Mouse (Mus musculus) heart, postnatal 0 days (tissue): ENCODE data around the gene Rbm28. TPM values are rescaled to one million over a fixed set of nuclear protein-coding genes. Genes with fewer than 3 reads are reported as not detected.
"Not testable (repeated sequence)": the region's sequence is repeated elsewhere in the genome, so short reads cannot be mapped to it uniquely, and the experiment has no call there.

ENCODE experiments used
- ATAC-seq: fragments of 200-750 bp; cut with Nextera tagmentation; 2 replicates; pipeline ENCODE4 v1.8.0; 2017; ENCODE audit warnings: low read depth, moderate number of reproducible peaks, moderate library complexity; ENCODE audit not compliant: insufficient read depth
- DNase-seq: peaks from one replicate; pipeline ENCODE4 v3.0.0-alpha.2; 2016; ENCODE audit warnings: low spot score
- H3K27ac ChIP-seq: fragments of 300-500 bp; sonication (generic); 2 replicates; pipeline ENCODE4 v1.5.1; 2014; ENCODE audit warnings: low read depth, mild to moderate bottlenecking
- H3K27me3 ChIP-seq: fragments of 300-500 bp; sonication (generic); 2 replicates; pipeline ENCODE4 v1.6.1; 2014; ENCODE audit warnings: low read length, mixed read lengths; ENCODE audit not compliant: control insufficient read depth, insufficient read depth
- H3K36me3 ChIP-seq: fragments of 300-500 bp; sonication (generic); replicated peaks from 2 replicates; pipeline ENCODE4 v1.6.1; 2014; ENCODE audit warnings: low read length, mixed read lengths; ENCODE audit not compliant: control insufficient read depth, insufficient read depth
- H3K4me1 ChIP-seq: fragments of 300-500 bp; sonication (generic); 2 replicates; pipeline ENCODE4 v1.6.1; 2014; ENCODE audit warnings: antibody characterized with exemption; ENCODE audit not compliant: control insufficient read depth, insufficient read depth
- H3K4me2 ChIP-seq: fragments of 300-500 bp; sonication (generic); 2 replicates; pipeline ENCODE4 v1.6.1; 2014; ENCODE audit warnings: low read depth, mild to moderate bottlenecking, low read length, moderate library complexity
- H3K4me3 ChIP-seq: fragments of 300-500 bp; sonication (generic); 2 replicates; pipeline ENCODE4 v1.5.1; 2014; ENCODE audit warnings: low read depth, low read length
- H3K9ac ChIP-seq: fragments of 300-500 bp; sonication (generic); replicated peaks from 2 replicates; pipeline ENCODE4 v1.6.1; 2014; ENCODE audit warnings: low read depth, low read length, mixed read lengths
- H3K9me3 ChIP-seq: fragments of 300-500 bp; sonication (generic); replicated peaks from 2 replicates; pipeline ENCODE4 v1.6.1; 2016; ENCODE audit warnings: low read length; ENCODE audit not compliant: control insufficient read depth
- CTCF ChIP-seq: IDR thresholded peaks from 2 replicates; pipeline ENCODE4 v1.5.1; 2016; ENCODE audit warnings: antibody characterized with exemption, control low read depth, low read depth
- EP300 ChIP-seq: IDR thresholded peaks from 2 replicates; pipeline ENCODE4 v1.6.1; 2016; ENCODE audit warnings: antibody characterized with exemption, low read depth
- WGBS: fragments of 180-500 bp; shearing (Covaris S2); extraction: QIAGEN DNeasy Blood & Tissue Kit; methylation state at CpG from one replicate; pipeline ENCODE4 v1.1.7; 2014; 5-methylcytosine and 5-hydroxymethylcytosine counted together
- polyA plus RNA-seq: library from polyadenylated mRNA; unstranded; fragments of >200 nt; fragmentation: Nextera tagmentation; extraction: Ambion mirVana; gene quantifications from 2 replicates; pipeline ENCODE4 v1.2.1, GENCODE M21; 2015
- total RNA-seq: library from RNA; depleted of rRNA; stranded (reverse); fragments of >200 nt; gene quantifications from 2 replicates; pipeline ENCODE4 v1.2.3, GENCODE M21; 2014; ENCODE audit warnings: low replicate concordance

Rbm28 gene
- total and polyA plus RNA-seq, 2 experiments from 2014 or later = 6.8 to 13.3 TPM

DNA sequence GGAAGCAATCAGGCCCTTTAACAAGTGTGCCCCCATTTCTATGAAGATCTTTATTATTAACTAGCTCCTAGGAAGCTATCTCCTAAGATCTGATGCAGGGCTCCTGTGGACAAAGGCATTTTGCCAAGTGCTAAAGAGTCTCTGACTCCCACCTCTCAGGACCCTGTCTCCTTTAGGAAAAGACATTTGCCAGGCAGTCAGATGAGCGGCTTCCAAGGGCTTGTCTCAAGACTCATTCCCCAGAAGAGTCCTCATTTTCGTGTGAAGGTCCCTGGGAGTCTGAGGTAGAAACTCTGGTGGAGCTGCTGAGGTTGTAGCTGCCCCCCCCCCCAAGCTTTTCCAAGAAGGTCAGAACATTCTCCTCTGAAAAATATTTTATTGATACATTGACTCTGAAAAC is 4.1 kb upstream of the Rbm28 start:
- peaks cover 14% of the 10 kb centered on the region for H3K4me1 ChIP-seq
- ATAC-seq = no peak
- no peak overlapping the region for H3K9ac ChIP-seq
- no peak overlapping the region for H3K4me3 ChIP-seq
- no peak for DNase-seq
- H3K27me3 ChIP-seq = peaks cover 71% of the 10 kb centered on the region
- H3K36me3 ChIP-seq = no peaks in the 10 kb centered on the region
- TF ChIP-seq CTCF = no peak
- TF ChIP-seq EP300 = no peak
- H3K4me2 ChIP-seq = no peak overlapping the region
- WGBS = 25% methylated on average over 2 of the region's 2 CpGs
- no peaks in the 10 kb centered on the region for H3K9me3 ChIP-seq
- no peak overlapping the region for H3K27ac ChIP-seq

DNA sequence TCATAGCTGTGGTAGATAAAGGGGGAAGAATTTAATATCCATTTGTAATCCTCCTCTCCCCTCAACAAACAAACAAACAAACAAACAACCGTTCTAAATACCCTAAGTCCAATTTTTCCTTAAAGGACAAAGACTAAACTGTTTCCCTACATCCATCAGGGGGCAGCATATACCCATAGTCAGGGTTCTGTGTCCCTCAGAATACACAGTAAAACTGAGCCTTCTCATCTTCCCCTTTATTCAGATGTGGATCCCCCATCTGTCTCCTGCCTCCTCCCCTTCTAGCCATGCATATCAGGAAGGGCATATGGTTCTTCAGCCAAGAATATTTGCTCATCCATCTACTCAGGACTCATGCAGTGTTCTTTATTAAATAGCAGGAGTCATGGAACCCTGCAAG is 1.4 kb upstream of the Rbm28 start:
- peak; percentile 80 for TF ChIP-seq CTCF
- TF ChIP-seq EP300 = no peak
- DNase-seq (peak; percentile 41), ATAC-seq (no peak)
- H3K4me1 ChIP-seq = peaks cover 9% of the 10 kb centered on the region
- no peak overlapping the region for H3K9ac ChIP-seq
- H3K36me3 ChIP-seq = no peaks in the 10 kb centered on the region
- no peaks in the 10 kb centered on the region for H3K9me3 ChIP-seq
- H3K27me3 ChIP-seq = peaks cover 45% of the 10 kb centered on the region
- H3K27ac ChIP-seq = no peak overlapping the region
- WGBS = 0% methylated on average over 1 of the region's 1 CpGs
- H3K4me3 ChIP-seq = no peak overlapping the region
- no peak overlapping the region for H3K4me2 ChIP-seq

DNA sequence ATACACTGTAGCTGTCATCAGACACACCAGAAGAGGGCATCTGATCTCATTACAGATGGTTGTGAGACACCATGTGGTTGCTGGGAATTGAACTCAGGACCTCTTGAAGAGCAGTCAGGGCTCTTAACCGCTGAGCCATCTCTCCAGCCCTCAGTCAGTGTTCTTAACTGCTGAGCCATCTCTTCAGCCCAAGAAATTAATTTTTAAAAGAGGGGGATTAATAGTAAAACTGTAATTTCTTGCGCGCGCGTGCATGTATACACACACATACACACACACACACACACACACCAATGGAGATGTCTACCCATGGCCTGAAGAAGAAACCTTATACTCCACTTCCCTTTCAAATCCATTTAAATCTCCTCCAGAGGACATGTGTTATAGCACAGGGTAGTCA is 3.5 kb downstream of the Rbm28 start:
- H3K9ac ChIP-seq, H3K4me1 ChIP-seq, H3K4me2 ChIP-seq, H3K27ac ChIP-seq, H3K9me3 ChIP-seq, H3K27me3 ChIP-seq, ATAC-seq, H3K4me3 ChIP-seq, DNase-seq: not testable (repeated sequence)
- peaks cover 39% of the 10 kb centered on the region for H3K36me3 ChIP-seq
- WGBS = 96% methylated on average over 5 of the region's 5 CpGs

DNA sequence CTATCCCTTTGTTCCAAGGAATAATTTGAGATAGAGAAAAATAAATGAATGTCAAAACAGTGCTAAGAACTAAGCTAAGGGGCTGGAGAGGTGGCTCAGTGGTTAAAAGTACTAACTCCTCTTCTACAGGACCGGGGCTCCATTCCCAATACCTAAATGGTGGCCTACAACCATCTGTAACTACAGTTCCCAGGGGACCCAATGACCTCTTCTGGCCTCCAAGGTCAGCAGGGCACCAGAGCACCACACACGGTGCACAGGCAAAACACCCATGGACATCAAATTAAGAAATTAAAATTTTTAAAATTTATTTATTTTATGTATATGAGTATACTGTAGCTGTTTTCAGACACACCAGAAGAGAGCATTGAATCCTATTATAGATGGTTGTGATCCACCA is 4.0 kb downstream of the Rbm28 start:
- WGBS = 83% methylated on average over 2 of the region's 2 CpGs

DNA sequence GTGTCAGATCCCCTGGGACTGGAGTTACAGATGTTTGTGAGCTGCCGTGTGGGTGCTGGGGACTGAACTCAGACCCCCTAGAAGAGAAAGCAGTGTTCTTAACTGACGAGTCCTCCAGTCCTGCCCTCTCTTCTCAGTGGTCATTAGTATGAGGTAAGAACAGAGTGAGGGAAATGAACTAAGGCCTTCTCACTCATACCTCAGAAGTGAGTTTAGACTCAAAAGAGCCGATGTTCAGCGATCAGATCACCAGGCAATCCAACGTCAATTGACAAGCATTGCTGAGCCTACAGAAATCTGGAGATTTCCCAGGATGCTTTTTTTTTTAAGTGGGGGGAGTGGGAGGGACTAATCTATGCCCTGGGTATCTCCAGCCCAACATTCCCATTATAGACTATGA is 8.5 kb downstream of the Rbm28 start:
- TF ChIP-seq CTCF (no peak), EP300 (no peak)
- H3K27ac ChIP-seq = no peak overlapping the region
- H3K4me2 ChIP-seq = no peak overlapping the region
- 92% methylated on average over 5 of the region's 5 CpGs for WGBS
- DNase-seq (no peak), ATAC-seq (no peak)
- no peak overlapping the region for H3K9ac ChIP-seq
- no peaks in the 10 kb centered on the region for H3K4me1 ChIP-seq
- peaks cover 81% of the 10 kb centered on the region for H3K36me3 ChIP-seq
- no peaks in the 10 kb centered on the region for H3K9me3 ChIP-seq
- H3K4me3 ChIP-seq = no peak overlapping the region
- no peaks in the 10 kb centered on the region for H3K27me3 ChIP-seq

More for the DNA sequence above, 4.0 kb downstream of the Rbm28 start:
- no peak for TF ChIP-seq CTCF
- no peak for TF ChIP-seq EP300
- no peaks in the 10 kb centered on the region for H3K4me1 ChIP-seq
- peaks cover 44% of the 10 kb centered on the region for H3K36me3 ChIP-seq
- ATAC-seq (no peak), DNase-seq (no peak)
- no peaks in the 10 kb centered on the region for H3K9me3 ChIP-seq
- no peak overlapping the region for H3K4me2 ChIP-seq
- no peak overlapping the region for H3K27ac ChIP-seq
- H3K9ac ChIP-seq = no peak overlapping the region
- H3K4me3 ChIP-seq = no peak overlapping the region
- H3K27me3 ChIP-seq = 0 out of 2 replicates have a peak, but pooled peaks cover 2% of the 10 kb centered on the region

DNA sequence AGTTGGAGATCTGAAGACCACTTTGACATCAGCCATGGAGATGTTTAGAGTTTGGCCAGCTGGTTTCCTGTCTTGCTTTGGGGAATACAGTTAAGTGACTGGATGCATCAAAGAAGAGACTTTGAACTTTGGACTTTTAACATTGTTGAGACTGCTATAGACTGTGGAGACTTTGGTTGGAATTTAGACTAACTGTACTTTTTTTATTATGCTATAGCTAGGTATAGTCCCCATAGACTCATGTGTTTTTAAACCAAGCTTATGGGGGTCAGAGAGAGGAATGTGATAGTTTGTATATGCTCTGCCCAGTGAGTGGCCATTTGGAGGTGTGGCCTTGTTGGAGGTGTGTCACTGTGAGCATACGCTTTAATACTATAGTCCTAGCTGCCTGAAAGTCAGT is 14.8 kb downstream of the Rbm28 start:
- H3K27me3 ChIP-seq = no peaks in the 10 kb centered on the region
- WGBS = 90% methylated on average over 1 of the region's 1 CpGs
- peaks cover 35% of the 10 kb centered on the region for H3K36me3 ChIP-seq

More for the DNA sequence above, 14.8 kb downstream of the Rbm28 start:
- DNase-seq (no peak), ATAC-seq (no peak)
- Histone ChIP-seq H3K27ac (no peak overlapping the region), H3K4me3 (no peak overlapping the region), H3K9me3 (no peaks in the 10 kb centered on the region), H3K4me1 (peaks cover 19% of the 10 kb centered on the region), H3K4me2 (no peak overlapping the region), H3K9ac (no peak overlapping the region)
- no peak for TF ChIP-seq EP300
- TF ChIP-seq CTCF = no peak
